Mouse (Mus musculus) gastrocnemius, postnatal 4 days (tissue): ENCODE measurements at regions not wholly inside any gene's neighbourhood (a gene's known extent, or its start where the extent isn't known, plus 50 kb on each side); places are given as distances from the start of the nearest gene placed in this dataset.

ENCODE experiments used
- DNase-seq, 2 experiments: peaks; one replicate each; pipeline ENCODE4 v3.0.0; 2021 to 2022; ENCODE audit warnings: low spot score in 2 of 2, mixed read lengths in 2 of 2

GRCm38 (mm10) chr15:7459992-7460820 is 62.0 kb upstream of the Egflam start:
- peak; percentile 24 to 58 for DNase-seq

- DNase-seq: no peak
Observed at GRCm38 (mm10) chr15:7462549-7462948, 64.4 kb upstream of the Egflam start.

GRCm38 (mm10) chr15:7463444-7464350 is 65.5 kb upstream of the Egflam start:
- no peak for DNase-seq

GRCm38 (mm10) chr15:7480211-7480610 is 82.0 kb upstream of the Egflam start:
- peak in 1 of 2 experiments; percentile 19 for DNase-seq

GRCm38 (mm10) chr15:7480792-7481210 is 82.6 kb upstream of the Egflam start:
- no peak for DNase-seq

GRCm38 (mm10) chr15:7483686-7484085 is 85.5 kb upstream of the Egflam start:
- no peak for DNase-seq

- DNase-seq: no peak
Observed at GRCm38 (mm10) chr15:7491091-7491490, 92.9 kb upstream of the Egflam start.

GRCm38 (mm10) chr15:7493126-7493669 is 95.0 kb upstream of the Egflam start:
- DNase-seq: no peak

- no peak for DNase-seq
Observed at GRCm38 (mm10) chr15:7497852-7498251, 99.7 kb upstream of the Egflam start.

- no peak for DNase-seq
Observed at GRCm38 (mm10) chr15:7508535-7508934, 110.3 kb upstream of the Egflam start.

- DNase-seq: no peak
Observed at GRCm38 (mm10) chr15:7514743-7515273, 116.6 kb upstream of the Egflam start.

GRCm38 (mm10) chr15:7521611-7522010 is 123.4 kb upstream of the Egflam start:
- DNase-seq: no peak

- no peak for DNase-seq
Observed at GRCm38 (mm10) chr15:7522902-7523786, 124.9 kb upstream of the Egflam start.

- no peak for DNase-seq
Observed at GRCm38 (mm10) chr15:7530959-7531588, 132.9 kb upstream of the Egflam start.

- DNase-seq: no peak
Observed at GRCm38 (mm10) chr15:7537858-7538257, 139.7 kb upstream of the Egflam start.

GRCm38 (mm10) chr15:7553190-7553895 is 155.1 kb upstream of the Egflam start:
- no peak for DNase-seq

- no peak for DNase-seq
Observed at GRCm38 (mm10) chr15:7554433-7554832, 156.2 kb upstream of the Egflam start.

GRCm38 (mm10) chr15:7563279-7563678 is 165.1 kb upstream of the Egflam start:
- DNase-seq: no peak

- DNase-seq: peak in 1 of 2 experiments; percentile 38
Observed at GRCm38 (mm10) chr15:7563726-7564125, 165.5 kb upstream of the Egflam start.
